Mouse (Mus musculus) erythroblast, embryonic 14.5 days (primary cell): Measurements from ENCODE around the gene Hormad2. TPM values are rescaled to one million over a fixed set of nuclear protein-coding genes. Genes with fewer than 3 reads are reported as not detected.

Source experiments
- H3K27me3 ChIP-seq: 2 replicates; pipeline ENCODE4 v1.6.1; 2012; ENCODE audit warnings: inconsistent platforms; ENCODE audit not compliant: control insufficient read depth
- H3K36me3 ChIP-seq: 2 replicates; pipeline ENCODE4 v1.6.1; 2012; ENCODE audit warnings: mild to moderate bottlenecking, inconsistent platforms; ENCODE audit not compliant: control insufficient read depth
- H3K4me1 ChIP-seq: 2 replicates; pipeline ENCODE4 v1.6.1; 2012; ENCODE audit warnings: inconsistent platforms; ENCODE audit not compliant: control insufficient read depth
- H3K4me3 ChIP-seq: replicated peaks from 2 replicates; pipeline ENCODE3; 2012; ENCODE audit warnings: moderate library complexity, mild to moderate bottlenecking, inconsistent platforms
- H3K9me3 ChIP-seq: 2 replicates; pipeline ENCODE4 v1.6.1; 2012; ENCODE audit warnings: low read length, inconsistent platforms, mixed read lengths; ENCODE audit not compliant: control insufficient read depth
- GATA1 ChIP-seq: IDR thresholded peaks from 2 replicates; pipeline ENCODE4 v1.6.1; 2012; ENCODE audit warnings: low read length, inconsistent platforms, mixed read lengths
- TAL1 ChIP-seq: IDR thresholded peaks from 3 replicates; pipeline ENCODE4 v1.6.1; 2012; ENCODE audit warnings: low read length, inconsistent platforms, mixed read lengths
- polyA plus RNA-seq: library from polyadenylated mRNA; stranded (reverse); fragments of >175 nt; gene quantifications from 2 replicates; pipeline ENCODE4 v1.2.3, GENCODE M21; 2012

Hormad2 gene
- polyA plus RNA-seq, 1 experiment: not detected

DNA sequence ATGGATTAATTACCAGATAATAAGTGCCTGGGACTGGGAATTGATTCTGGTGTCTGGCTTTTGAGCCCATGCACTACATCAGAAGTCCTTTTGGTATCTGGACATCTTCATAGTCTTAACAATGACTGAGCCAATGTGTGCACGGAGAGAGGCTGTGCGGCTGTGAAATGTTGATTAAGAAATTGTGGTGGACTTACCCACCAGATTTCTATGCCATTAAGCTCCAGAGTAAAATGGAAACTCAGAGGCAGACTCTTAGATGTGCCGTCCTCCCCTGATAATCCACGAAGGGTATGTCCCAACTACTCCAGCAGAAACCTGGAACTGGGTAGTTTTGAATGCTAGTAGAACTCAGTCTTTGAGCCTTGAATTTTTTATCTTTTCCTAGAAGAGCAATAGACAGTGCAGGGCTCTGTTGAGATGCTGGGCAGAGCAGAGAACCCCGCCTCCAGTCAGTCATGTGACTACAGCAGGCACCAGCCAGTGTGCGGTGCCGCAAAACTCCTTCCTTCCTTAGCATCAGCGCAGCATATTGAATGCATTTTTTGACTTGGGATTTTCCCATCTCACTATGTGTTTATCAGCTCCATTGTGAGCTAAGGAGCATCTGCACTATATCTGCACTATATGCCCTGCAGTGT lies 14.1 kb upstream of the Hormad2 start:
- no peaks in the 10 kb centered on the region for H3K9me3 ChIP-seq
- no peak overlapping the region for H3K4me3 ChIP-seq
- TF ChIP-seq TAL1: no peak
- no peak for TF ChIP-seq GATA1
- H3K27me3 ChIP-seq: peaks cover 19% of the 10 kb centered on the region
- peaks cover 2% of the 10 kb centered on the region; the same call in 1 of the 2 replicates for H3K4me1 ChIP-seq
- no peaks in the 10 kb centered on the region for H3K36me3 ChIP-seq

DNA sequence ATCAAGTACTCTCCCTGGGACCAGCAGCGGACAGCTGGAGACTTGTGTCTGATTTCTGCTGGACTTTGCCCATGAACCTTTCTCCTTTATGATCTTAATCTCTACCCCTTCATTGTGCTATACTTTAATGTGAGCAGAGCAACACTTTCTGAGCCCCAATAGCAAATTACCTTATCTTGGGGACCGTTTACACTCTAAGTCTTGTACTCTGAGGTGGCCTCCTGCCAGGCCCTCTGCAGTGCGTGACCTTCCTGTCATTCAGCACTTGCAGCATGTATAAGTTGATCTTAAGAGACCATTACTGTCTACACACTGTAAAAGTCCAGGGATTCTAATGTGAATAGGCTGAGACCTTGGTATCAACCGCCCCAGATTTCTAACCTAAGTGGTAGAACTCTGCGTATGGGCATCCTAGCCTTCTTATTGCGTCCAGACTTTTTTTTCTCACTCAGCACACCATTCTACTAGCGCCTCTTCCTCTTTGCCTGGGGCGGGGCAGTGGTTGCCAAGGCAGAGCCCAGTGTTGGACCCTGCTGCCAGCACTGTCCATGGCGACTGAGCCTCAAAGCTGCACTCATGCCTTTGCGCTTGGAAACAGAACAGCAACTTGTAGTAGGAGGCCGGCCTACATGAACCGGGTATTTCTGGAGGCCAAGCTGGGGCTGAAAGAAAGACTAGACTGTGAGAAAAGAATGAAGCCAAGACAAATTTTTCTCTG lies 11.7 kb upstream of the Hormad2 start:
- H3K4me1 ChIP-seq: peaks cover 2% of the 10 kb centered on the region; the same call in 1 of the 2 replicates
- no peak overlapping the region for H3K4me3 ChIP-seq
- TF ChIP-seq TAL1 (no peak), GATA1 (no peak)
- H3K27me3 ChIP-seq: peaks cover 8% of the 10 kb centered on the region
- H3K36me3 ChIP-seq: no peaks in the 10 kb centered on the region
- H3K9me3 ChIP-seq: no peaks in the 10 kb centered on the region

DNA sequence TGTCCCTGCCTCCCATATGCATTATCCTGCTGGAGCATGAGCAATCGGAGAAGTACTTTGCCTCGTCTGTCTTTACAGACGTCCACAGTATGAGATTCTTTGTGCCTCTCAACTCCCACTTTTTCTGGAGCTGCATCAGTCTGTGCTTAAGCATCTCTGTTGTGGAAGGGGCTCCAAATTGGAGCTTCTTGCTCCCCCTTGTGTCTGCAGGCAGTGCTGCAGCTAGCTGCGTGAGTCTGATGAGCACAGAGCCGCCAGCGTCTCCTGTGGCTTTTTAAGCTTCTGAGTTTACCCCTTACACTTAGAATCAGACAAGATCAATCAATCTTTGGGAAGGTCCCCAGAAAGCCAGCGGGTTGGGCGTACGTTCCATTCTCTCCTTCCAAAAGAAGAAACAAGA lies 10.2 kb upstream of the Hormad2 start:
- H3K36me3 ChIP-seq: no peaks in the 10 kb centered on the region
- TF ChIP-seq TAL1: no peak
- no peak for TF ChIP-seq GATA1
- H3K27me3 ChIP-seq: peaks cover 6% of the 10 kb centered on the region; the same call in 1 of the 2 replicates
- no peak overlapping the region for H3K4me3 ChIP-seq
- H3K4me1 ChIP-seq: peaks cover 2% of the 10 kb centered on the region; the same call in 1 of the 2 replicates
- no peaks in the 10 kb centered on the region for H3K9me3 ChIP-seq

DNA sequence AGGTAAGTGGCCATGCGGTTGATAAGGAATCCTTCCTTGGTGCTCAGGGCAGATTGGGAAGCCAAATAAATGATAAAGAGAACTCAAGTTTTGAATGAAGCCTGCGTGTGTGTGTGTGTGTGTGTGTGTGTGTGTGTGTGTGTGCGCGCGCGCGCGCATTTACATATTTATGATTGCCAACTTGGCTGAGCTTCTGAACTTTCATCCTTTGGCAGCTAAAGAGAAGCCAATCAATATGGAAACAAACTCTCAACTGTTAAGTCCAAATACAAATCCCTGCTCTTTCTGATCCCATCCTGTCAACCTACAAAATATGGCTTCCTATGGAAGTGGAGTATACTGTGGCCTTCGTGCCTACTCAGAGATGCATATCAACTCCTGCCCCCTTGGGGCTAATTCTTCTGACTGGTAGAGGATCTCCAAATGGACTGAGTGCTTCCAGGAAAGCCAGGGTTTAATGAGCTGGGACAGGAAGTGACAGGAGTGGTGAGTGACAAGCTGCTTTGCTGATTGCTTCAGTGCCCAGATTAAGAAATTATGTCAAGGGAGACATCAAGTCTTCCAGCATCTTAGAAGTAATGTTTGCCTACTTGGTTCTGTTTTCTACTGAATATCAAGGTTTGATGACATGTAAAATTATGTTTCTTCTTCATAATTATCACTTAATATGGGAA lies 5.4 kb upstream of the Hormad2 start:
- Histone ChIP-seq H3K36me3 (no peaks in the 10 kb centered on the region), H3K9me3 (no peaks in the 10 kb centered on the region), H3K4me1 (peaks cover 1% of the 10 kb centered on the region; the same call in 1 of the 2 replicates), H3K4me3 (no peak overlapping the region), H3K27me3 (no peaks in the 10 kb centered on the region)
- TF ChIP-seq TAL1 (no peak), GATA1 (no peak)

DNA sequence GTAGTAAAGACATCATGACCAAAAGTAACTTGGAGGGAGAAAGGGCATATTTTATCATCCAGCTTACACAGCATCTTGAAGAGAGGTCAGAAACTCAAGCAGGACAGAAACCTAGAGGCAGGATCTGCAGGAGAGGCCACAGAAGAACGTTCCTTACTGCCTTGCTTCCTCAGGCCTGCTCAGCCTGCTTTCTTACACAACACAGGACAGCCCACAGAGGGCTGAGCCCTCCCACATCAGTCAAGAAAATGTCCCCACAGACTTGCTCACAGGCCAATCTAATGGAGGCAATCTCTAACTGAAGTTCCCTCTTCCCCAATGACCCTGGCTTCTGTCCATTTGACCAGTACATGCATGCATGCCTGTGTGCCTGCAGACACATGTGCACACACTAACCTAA lies 1.4 kb upstream of the Hormad2 start:
- peaks cover 7% of the 10 kb centered on the region for H3K4me1 ChIP-seq
- no peak for TF ChIP-seq TAL1
- TF ChIP-seq GATA1: no peak
- H3K36me3 ChIP-seq: no peaks in the 10 kb centered on the region
- H3K27me3 ChIP-seq: no peaks in the 10 kb centered on the region
- H3K4me3 ChIP-seq: no peak overlapping the region
- no peaks in the 10 kb centered on the region for H3K9me3 ChIP-seq

DNA sequence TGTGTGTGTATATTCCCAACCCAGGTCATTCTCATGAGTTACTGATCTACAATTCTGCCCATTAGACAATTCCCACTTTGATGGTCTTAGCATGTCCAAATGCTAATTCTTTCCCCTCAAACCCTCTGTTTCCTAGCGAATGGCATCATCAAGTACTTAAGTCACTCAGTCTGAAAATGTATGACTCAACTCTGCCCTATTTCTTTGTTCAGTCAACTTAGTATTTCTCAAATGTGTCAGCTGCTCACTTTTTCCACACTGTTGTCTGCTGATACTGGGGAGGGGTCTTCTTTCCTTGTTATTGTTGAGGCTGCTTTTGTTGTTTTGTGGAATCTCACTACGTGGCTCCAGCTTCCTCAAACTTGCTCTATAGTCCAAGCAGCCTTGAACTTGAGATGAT lies 2.7 kb downstream of the Hormad2 start:
- no peak overlapping the region for H3K4me3 ChIP-seq
- TF ChIP-seq TAL1 (no peak), GATA1 (no peak)

DNA sequence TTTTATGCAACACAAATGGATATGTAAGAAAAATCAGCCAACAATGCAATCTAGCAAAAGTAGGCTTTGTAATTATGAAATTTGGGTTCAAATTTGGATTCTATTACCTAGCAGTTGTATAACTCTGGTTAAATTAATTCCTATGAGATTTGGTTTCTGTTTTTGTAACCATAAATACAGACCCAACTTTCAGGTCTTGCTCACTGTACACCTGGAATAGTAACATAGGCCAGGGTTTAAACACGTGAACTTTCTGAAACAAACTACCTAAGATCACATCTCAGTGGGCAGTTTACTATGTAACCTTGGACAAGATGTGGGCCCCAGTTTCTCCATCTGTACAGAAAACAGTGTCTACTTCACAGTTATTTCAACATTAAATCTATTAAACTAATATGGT lies 3.6 kb downstream of the Hormad2 start:
- no peaks in the 10 kb centered on the region for H3K27me3 ChIP-seq
- no peaks in the 10 kb centered on the region for H3K9me3 ChIP-seq
- no peak overlapping the region for H3K4me3 ChIP-seq
- peaks cover 7% of the 10 kb centered on the region for H3K4me1 ChIP-seq
- no peaks in the 10 kb centered on the region for H3K36me3 ChIP-seq
- no peak for TF ChIP-seq GATA1
- TF ChIP-seq TAL1: no peak

More for the DNA sequence above, 2.7 kb downstream of the Hormad2 start:
- no peaks in the 10 kb centered on the region for H3K27me3 ChIP-seq
- H3K36me3 ChIP-seq: no peaks in the 10 kb centered on the region
- peaks cover 7% of the 10 kb centered on the region for H3K4me1 ChIP-seq
- H3K9me3 ChIP-seq: no peaks in the 10 kb centered on the region

DNA sequence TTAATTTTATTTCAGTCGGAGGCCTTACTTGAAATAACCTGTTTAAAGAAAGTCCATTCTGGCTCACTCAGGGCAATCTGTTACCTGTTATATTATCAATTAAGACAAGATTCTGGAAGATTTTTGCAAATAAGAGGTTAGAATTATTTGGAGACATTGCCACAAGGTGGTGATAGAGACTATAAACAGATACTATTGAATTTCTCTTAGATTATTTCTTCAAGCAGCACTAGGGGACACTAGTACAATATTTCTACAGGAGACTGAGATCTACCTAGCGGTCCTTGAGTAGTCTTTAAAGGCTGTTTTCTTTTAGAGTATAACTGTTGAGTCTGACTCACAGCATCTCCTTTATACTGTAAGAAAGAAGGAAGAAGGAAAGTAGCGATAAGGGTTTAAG lies 4.3 kb downstream of the Hormad2 start:
- Histone ChIP-seq H3K9me3 (no peaks in the 10 kb centered on the region), H3K4me3 (no peak overlapping the region), H3K36me3 (no peaks in the 10 kb centered on the region), H3K27me3 (no peaks in the 10 kb centered on the region), H3K4me1 (peaks cover 7% of the 10 kb centered on the region)
- TF ChIP-seq TAL1 (no peak), GATA1 (no peak)

DNA sequence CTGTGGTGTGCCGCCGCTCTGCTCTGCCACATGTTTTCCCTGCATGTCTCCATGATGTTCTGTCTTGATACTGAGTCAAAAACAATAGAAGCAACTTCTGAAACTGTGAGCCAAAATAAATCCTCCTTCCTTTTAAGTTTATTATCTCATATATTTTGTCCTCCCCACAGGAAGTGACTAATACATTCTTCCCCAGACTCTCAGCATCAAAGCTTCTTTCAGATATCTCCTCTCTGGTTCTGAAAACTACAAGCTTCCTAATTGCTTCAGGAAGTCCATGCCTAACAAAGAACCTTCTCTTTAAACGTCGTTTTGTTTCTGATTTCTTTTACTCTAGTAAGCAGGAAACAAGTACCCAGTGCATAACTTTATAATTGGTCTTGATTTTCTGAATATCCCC lies 6.4 kb downstream of the Hormad2 start:
- TF ChIP-seq TAL1 (no peak), GATA1 (no peak)
- H3K4me3 ChIP-seq: no peak overlapping the region
- no peaks in the 10 kb centered on the region for H3K9me3 ChIP-seq
- no peaks in the 10 kb centered on the region for H3K27me3 ChIP-seq
- no peaks in the 10 kb centered on the region for H3K4me1 ChIP-seq
- no peaks in the 10 kb centered on the region for H3K36me3 ChIP-seq
